Mouse (Mus musculus) midbrain, embryonic 16.5 days (tissue): Measurements from ENCODE around the gene Gm128. TPM values are rescaled to one million over a fixed set of nuclear protein-coding genes. Genes with fewer than 3 reads are reported as not detected.

Experiments used
- ATAC-seq: fragments of 200-750 bp; cut with Nextera tagmentation; 2 replicates; pipeline ENCODE4 v1.8.0; 2017; ENCODE audit warnings: moderate TSS enrichment
- H3K27ac ChIP-seq: fragments of 300-500 bp; sonication (generic); 2 replicates; pipeline ENCODE4 v1.5.1; 2014; ENCODE audit warnings: mild to moderate bottlenecking, low read length, mixed read lengths
- H3K27me3 ChIP-seq: fragments of 300-500 bp; sonication (generic); 2 replicates; pipeline ENCODE4 v1.6.1; 2014; ENCODE audit warnings: low read depth, low read length, mixed read lengths; ENCODE audit not compliant: control insufficient read depth, insufficient read depth
- H3K36me3 ChIP-seq: fragments of 300-500 bp; sonication (generic); 2 replicates; pipeline ENCODE4 v1.6.1; 2014; ENCODE audit warnings: mild to moderate bottlenecking, low read length, moderate library complexity, mixed read lengths; ENCODE audit not compliant: control insufficient read depth, insufficient read depth
- H3K4me1 ChIP-seq: fragments of 300-500 bp; sonication (generic); 2 replicates; pipeline ENCODE4 v1.6.1; 2014; ENCODE audit warnings: mild to moderate bottlenecking, low read length, mixed read lengths; ENCODE audit not compliant: control insufficient read depth, insufficient read depth
- H3K4me2 ChIP-seq: fragments of 300-500 bp; sonication (generic); 2 replicates; pipeline ENCODE4 v1.6.1; 2014; ENCODE audit warnings: mild to moderate bottlenecking, low read length, mixed read lengths
- H3K4me3 ChIP-seq: fragments of 300-500 bp; sonication (generic); 2 replicates; pipeline ENCODE4 v1.5.1; 2014; ENCODE audit warnings: low read depth, mild to moderate bottlenecking, low read length, moderate library complexity, mixed read lengths
- H3K9ac ChIP-seq: fragments of 300-500 bp; sonication (generic); 2 replicates; pipeline ENCODE4 v1.6.1; 2014; ENCODE audit warnings: low read depth, low read length, mixed read lengths
- H3K9me3 ChIP-seq: fragments of 300-500 bp; sonication (generic); replicated peaks from 2 replicates; pipeline ENCODE4 v1.6.1; 2014; ENCODE audit warnings: mild to moderate bottlenecking, low read length, mixed read lengths; ENCODE audit not compliant: control insufficient read depth, poor library complexity, severe bottlenecking
- WGBS: fragments of 180-500 bp; shearing (Covaris S2); extraction: QIAGEN DNeasy Blood & Tissue Kit; methylation state at CpG from one replicate; pipeline ENCODE4 v1.1.7; 2014; 5-methylcytosine and 5-hydroxymethylcytosine counted together
- polyA plus RNA-seq: library from polyadenylated mRNA; unstranded; fragments of >200 nt; fragmentation: Nextera tagmentation; extraction: Ambion mirVana; gene quantifications from 2 replicates; pipeline ENCODE4 v1.2.1, GENCODE M21; 2015

The Gm128 gene
- polyA plus RNA-seq, 1 experiment from 2014 or later: 0.21 TPM

GRCm38 (mm10) chr3:95261975-95262374 is 20.6 kb upstream of the Gm128 start:
- H3K27me3 ChIP-seq: no peaks in the 10 kb centered on the region
- H3K9ac ChIP-seq: no peak overlapping the region
- H3K36me3 ChIP-seq: peaks cover 47% of the 10 kb centered on the region
- H3K4me2 ChIP-seq: no peak overlapping the region
- H3K27ac ChIP-seq: no peak overlapping the region
- H3K9me3 ChIP-seq: no peaks in the 10 kb centered on the region
- H3K4me3 ChIP-seq: no peak overlapping the region
- H3K4me1 ChIP-seq: no peaks in the 10 kb centered on the region
- no peak for ATAC-seq
- WGBS: 95% methylated on average over 4 of the region's 4 CpGs

- WGBS: 91% methylated on average over 5 of the region's 5 CpGs
- H3K36me3 ChIP-seq: peaks cover 31% of the 10 kb centered on the region
- H3K4me1 ChIP-seq: no peaks in the 10 kb centered on the region
Measured at GRCm38 (mm10) chr3:95256931-95257330, 15.5 kb upstream of the Gm128 start.

GRCm38 (mm10) chr3:95250783-95251424 is 9.5 kb upstream of the Gm128 start, which contains the start of gene Bnipl:
Gene Bnipl (minus strand): TSS chr3:95251193.
- Histone ChIP-seq H3K9me3 (no peaks in the 10 kb centered on the region), H3K36me3 (peaks cover 9% of the 10 kb centered on the region), H3K27me3 (no peaks in the 10 kb centered on the region), H3K9ac (no peak within 1 kb of the TSS), H3K4me2 (no peak within 1 kb of the TSS), H3K4me1 (no peaks in the 10 kb centered on the region), H3K27ac (no peak within 1 kb of the TSS), H3K4me3 (no peak within 1 kb of the TSS)
- ATAC-seq: no peak
- 60% methylated on average over 7 of the region's 7 CpGs for WGBS

More at GRCm38 (mm10) chr3:95256931-95257330, 15.5 kb upstream of the Gm128 start:
- no peak for ATAC-seq
- Histone ChIP-seq H3K9me3 (no peaks in the 10 kb centered on the region), H3K27ac (no peak overlapping the region), H3K27me3 (no peaks in the 10 kb centered on the region), H3K4me2 (no peak overlapping the region), H3K9ac (no peak overlapping the region), H3K4me3 (no peak overlapping the region)

GRCm38 (mm10) chr3:95250361-95250760 is 9.0 kb upstream of the Gm128 start:
- no peak for ATAC-seq
- WGBS: 82% methylated on average over 5 of the region's 5 CpGs
- H3K27ac ChIP-seq: no peak overlapping the region

GRCm38 (mm10) chr3:95247660-95248336 is 6.4 kb upstream of the Gm128 start:
- Histone ChIP-seq H3K9ac (no peak overlapping the region), H3K36me3 (no peaks in the 10 kb centered on the region), H3K9me3 (no peaks in the 10 kb centered on the region), H3K4me1 (no peaks in the 10 kb centered on the region), H3K27me3 (no peaks in the 10 kb centered on the region), H3K4me3 (no peak overlapping the region), H3K27ac (no peak overlapping the region), H3K4me2 (no peak overlapping the region)
- 74% methylated on average over 1 of the region's 1 CpGs for WGBS
- no peak for ATAC-seq

More at GRCm38 (mm10) chr3:95250361-95250760, 9.0 kb upstream of the Gm128 start:
- no peak overlapping the region for H3K4me3 ChIP-seq
- H3K27me3 ChIP-seq: no peaks in the 10 kb centered on the region
- no peak overlapping the region for H3K9ac ChIP-seq
- H3K4me1 ChIP-seq: no peaks in the 10 kb centered on the region
- H3K4me2 ChIP-seq: no peak overlapping the region
- peaks cover 7% of the 10 kb centered on the region for H3K36me3 ChIP-seq
- H3K9me3 ChIP-seq: no peaks in the 10 kb centered on the region

- WGBS: 78% methylated on average over 5 of the region's 5 CpGs
- no peak overlapping the region for H3K27ac ChIP-seq
- no peak overlapping the region for H3K4me2 ChIP-seq
- H3K4me1 ChIP-seq: no peaks in the 10 kb centered on the region
- H3K36me3 ChIP-seq: no peaks in the 10 kb centered on the region
- H3K4me3 ChIP-seq: no peak overlapping the region
- no peaks in the 10 kb centered on the region for H3K9me3 ChIP-seq
- H3K27me3 ChIP-seq: no peaks in the 10 kb centered on the region
- ATAC-seq: no peak
- no peak overlapping the region for H3K9ac ChIP-seq
Measured at GRCm38 (mm10) chr3:95246465-95247231, 5.2 kb upstream of the Gm128 start.

GRCm38 (mm10) chr3:95243086-95243485 is 1.7 kb upstream of the Gm128 start:
- Histone ChIP-seq H3K4me1 (no peaks in the 10 kb centered on the region), H3K9ac (no peak overlapping the region), H3K9me3 (no peaks in the 10 kb centered on the region), H3K36me3 (no peaks in the 10 kb centered on the region), H3K27ac (no peak overlapping the region), H3K27me3 (no peaks in the 10 kb centered on the region), H3K4me2 (no peak overlapping the region), H3K4me3 (no peak overlapping the region)
- WGBS: 85% methylated on average over 2 of the region's 2 CpGs
- ATAC-seq: no peak

GRCm38 (mm10) chr3:95240900-95241299 is 498 bp downstream of the Gm128 start:
- no peak overlapping the region for H3K4me3 ChIP-seq
- H3K27ac ChIP-seq: no peak overlapping the region
- H3K27me3 ChIP-seq: no peaks in the 10 kb centered on the region
- H3K36me3 ChIP-seq: peaks cover 16% of the 10 kb centered on the region
- no peaks in the 10 kb centered on the region for H3K4me1 ChIP-seq
- no peak overlapping the region for H3K4me2 ChIP-seq
- H3K9me3 ChIP-seq: no peaks in the 10 kb centered on the region
- WGBS: 32% methylated on average over 17 of the region's 17 CpGs
- ATAC-seq: no peak
- H3K9ac ChIP-seq: no peak overlapping the region

- no peak overlapping the region for H3K4me2 ChIP-seq
- WGBS: 87% methylated on average over 12 of the region's 12 CpGs
- no peaks in the 10 kb centered on the region for H3K27me3 ChIP-seq
- no peaks in the 10 kb centered on the region for H3K4me1 ChIP-seq
- ATAC-seq: no peak
- H3K27ac ChIP-seq: no peak overlapping the region
- peaks cover 24% of the 10 kb centered on the region for H3K36me3 ChIP-seq
- H3K4me3 ChIP-seq: no peak overlapping the region
- no peak overlapping the region for H3K9ac ChIP-seq
- no peaks in the 10 kb centered on the region for H3K9me3 ChIP-seq
Measured at GRCm38 (mm10) chr3:95239971-95240370, 1.4 kb downstream of the Gm128 start.
